Mouse (Mus musculus) retina, postnatal 1 day (tissue): ENCODE measurements at regions not wholly inside any gene's neighbourhood (a gene's known extent, or its start where the extent isn't known, plus 50 kb on each side); places are given as distances from the start of the nearest gene placed in this dataset.
"Not testable (repeated sequence)": the region's sequence is repeated elsewhere in the genome, so short reads cannot be mapped to it uniquely, and the experiment has no call there.

Experiments
- DNase-seq: peaks from one replicate; pipeline ENCODE4 v3.0.0-alpha.2; 2012

- DNase-seq: no peak
These were observed 107.5 kb upstream of the Rnf152 start for GRCm38 (mm10) chr1:105463819-105464614.

GRCm38 (mm10) chr1:105462695-105463094 is 106.2 kb upstream of the Rnf152 start:
- no peak for DNase-seq

DNA sequence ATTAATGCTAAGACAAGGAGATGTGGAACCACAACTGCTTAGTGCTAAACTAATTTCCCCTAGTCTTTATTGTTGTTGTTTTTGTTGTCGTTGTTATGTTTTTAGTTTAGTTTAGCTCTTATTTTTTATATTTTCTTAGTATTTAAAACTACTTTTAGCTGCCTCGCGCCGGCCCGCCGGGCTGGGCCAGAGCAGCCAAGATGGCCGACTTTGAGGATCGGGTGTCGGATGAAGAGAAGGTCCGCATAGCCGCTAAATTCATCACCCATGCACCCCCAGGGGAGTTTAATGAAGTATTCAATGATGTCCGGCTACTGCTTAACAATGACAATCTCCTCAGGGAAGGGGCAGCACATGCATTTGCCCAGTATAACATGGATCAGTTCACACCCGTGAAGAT is 99.3 kb upstream of the Rnf152 start:
- DNase-seq: not testable (repeated sequence)

GRCm38 (mm10) chr1:105454687-105455086 is 98.2 kb upstream of the Rnf152 start:
- DNase-seq: no peak

- no peak for DNase-seq
These were observed 89.7 kb upstream of the Rnf152 start for GRCm38 (mm10) chr1:105446212-105446611.

- no peak for DNase-seq
These were observed 87.0 kb upstream of the Rnf152 start for GRCm38 (mm10) chr1:105443546-105443945.

DNA sequence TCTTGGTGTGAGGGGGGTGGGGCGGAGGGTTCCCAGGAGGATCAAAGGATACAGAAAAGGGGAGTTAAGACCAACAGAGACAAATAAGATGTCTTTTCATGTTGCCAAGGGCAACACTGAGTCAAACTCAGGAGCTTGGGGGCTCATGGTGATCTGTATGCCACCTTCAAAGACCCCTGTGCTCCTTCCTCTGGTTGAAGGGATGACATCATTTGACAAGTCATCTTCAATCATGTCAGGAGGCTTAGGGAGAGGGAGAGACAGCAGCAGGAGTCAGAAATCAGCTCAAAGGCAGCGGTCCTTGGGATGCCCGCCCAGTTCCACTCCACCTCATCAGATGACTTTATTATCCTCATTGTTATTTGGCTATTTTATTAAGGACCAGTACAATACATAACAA is 83.8 kb upstream of the Rnf152 start:
- DNase-seq: peak; percentile 20

- DNase-seq: no peak
These were observed 78.3 kb upstream of the Rnf152 start for GRCm38 (mm10) chr1:105434631-105435403.

DNA sequence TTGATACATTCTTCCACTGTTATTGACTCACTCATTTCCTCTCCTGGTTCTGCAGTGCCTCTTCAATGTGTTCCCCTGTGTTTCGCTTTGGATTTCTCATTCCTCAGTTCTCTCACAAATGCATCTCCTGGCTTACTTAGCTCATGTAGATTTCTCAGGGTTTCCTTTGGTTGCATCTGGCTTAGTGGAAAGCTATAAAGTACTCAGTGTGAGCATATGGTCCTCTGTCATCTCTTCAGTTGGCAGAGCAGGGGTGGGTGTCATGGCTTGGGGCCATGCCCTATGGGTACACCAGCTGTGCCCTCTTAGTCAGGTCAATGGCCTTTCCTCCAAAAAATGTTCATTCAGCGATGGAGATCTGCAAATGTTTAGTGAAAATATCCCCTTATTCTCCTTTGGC is 77.4 kb upstream of the Rnf152 start:
- no peak for DNase-seq

GRCm38 (mm10) chr1:105431803-105432202 is 75.3 kb upstream of the Rnf152 start:
- no peak for DNase-seq

GRCm38 (mm10) chr1:105430712-105431111 is 74.2 kb upstream of the Rnf152 start:
- no peak for DNase-seq

DNA sequence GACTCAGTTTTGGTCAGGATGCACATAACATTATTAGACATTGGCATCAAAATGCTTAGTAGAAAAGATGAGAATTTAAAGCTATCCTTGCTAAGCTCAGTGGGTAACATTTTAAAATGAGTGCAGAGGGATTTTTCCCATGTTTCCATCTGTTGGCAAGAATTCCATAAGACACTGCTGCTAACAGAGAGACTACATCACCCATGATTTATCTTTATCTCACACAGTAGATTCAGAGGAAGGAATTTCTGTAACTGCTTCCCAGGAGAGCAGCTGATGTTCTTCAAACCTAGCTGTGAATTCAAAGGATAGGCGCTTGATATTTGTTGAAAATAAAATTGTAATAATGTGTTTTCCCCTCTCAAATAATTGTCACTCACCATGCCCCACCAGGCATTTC is 71.7 kb upstream of the Rnf152 start:
- no peak for DNase-seq

GRCm38 (mm10) chr1:105426086-105426485 is 69.6 kb upstream of the Rnf152 start:
- DNase-seq: no peak

DNA sequence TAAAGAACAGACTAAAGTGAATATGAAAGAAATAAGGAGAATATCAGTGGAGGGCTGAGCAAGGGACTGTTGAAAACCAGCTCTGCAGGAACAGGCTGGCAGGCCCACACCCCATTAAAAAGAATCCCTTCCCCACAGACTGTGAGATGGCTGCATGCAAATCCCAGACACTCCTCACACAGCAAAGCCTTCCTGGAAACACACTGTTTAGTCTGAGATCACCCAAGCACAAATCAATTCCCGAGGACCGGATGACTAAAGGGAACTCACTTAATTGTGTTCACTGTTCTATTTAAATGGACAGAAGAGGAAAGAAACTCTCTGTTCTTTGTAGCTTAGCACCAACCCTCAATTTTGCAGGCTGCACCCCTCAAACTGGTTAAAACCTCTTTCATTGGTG is 66.9 kb upstream of the Rnf152 start:
- no peak for DNase-seq

- no peak for DNase-seq
These were observed 66.4 kb upstream of the Rnf152 start for GRCm38 (mm10) chr1:105422945-105423344.

- DNase-seq: no peak
These were observed 64.0 kb upstream of the Rnf152 start for GRCm38 (mm10) chr1:105420374-105421046.
